Mouse (Mus musculus): ENCODE measurements around the gene Ndufs4.

Gene Ndufs4

DNA sequence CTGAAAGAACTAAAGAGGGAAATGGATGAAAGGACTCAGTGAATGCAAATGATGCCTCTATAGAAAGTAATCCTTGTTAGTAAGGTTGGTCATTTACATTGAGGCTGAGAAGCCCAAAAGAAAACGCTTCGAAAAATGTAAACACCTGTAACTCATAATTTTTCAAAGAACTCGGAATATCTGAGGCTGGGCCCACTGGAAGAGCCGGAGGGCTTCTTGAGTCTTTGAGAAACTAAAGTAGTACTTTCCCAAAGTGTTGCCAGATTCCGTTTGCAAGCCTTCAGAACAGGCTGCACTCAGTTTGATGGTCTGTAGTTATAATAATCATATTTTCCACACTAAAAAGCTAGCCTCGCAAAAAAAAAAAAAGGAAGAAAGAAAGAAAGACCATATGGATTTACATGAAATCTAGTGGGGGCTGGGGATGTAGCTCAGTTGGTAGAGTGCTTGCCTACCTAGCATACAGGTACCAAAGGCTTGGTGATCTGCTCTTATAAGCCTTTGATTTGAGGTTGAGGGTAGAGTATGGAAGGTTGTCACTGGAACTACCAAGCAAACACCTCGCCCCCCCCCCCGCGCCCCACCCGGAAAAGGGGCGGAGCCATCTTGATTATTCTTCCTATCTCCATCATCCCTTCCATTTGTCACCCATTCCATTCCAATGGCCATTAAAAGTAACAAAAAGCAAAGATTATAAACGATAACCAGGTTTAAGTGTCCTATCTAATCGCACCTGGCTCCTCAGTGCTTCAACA is at the start of gene Ndufs4:
Gene Ndufs4, minus strand, starts transcription at position 48 of the 755 bp plus-strand sequence.
- no peak for DNase-seq

GRCm38 (mm10) chr13:114432491-114432890 is 44.4 kb upstream of the Ndufs4 start:
- DNase-seq: no peak

- DNase-seq: no peak
Observed at GRCm38 (mm10) chr13:114425230-114425629, 37.2 kb upstream of the Ndufs4 start.

DNA sequence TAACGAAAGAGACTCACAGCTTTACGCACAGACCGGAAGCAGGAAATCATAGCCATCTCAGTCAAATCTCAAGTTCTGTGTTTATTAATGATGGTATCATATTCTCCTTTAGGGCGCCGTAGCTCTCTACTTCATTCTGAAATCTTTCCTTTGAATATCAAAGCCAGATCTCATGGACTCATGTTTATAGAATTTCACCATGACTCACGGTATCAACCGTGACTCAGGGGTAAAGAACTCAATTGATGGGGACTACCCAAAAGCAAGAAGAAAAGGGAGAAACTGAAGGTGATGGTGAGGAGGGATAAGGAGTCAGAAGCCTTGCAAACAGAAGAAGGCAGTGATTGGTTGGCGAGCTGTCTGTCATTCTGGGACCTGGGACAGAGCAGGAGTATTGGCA is 32.2 kb upstream of the Ndufs4 start:
- no peak for DNase-seq

DNA sequence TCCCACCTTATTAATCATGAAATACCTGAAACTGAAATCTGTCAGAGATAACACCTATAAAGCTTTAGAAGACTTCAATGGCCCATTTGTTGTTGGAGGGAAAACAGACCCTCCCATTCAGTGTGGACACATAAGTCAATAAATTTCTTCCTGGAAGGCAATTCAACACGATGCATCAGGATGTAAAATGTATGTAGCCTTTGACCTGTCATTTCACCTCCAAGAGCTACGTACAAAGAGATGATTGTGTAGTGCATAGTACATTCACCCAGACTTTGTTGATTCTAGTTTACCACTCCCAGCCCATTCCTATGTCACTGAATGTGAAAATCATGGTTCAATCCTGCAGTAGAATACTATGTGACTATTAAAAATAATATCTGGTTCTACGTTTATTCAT is 31.3 kb upstream of the Ndufs4 start:
- no peak for DNase-seq

DNA sequence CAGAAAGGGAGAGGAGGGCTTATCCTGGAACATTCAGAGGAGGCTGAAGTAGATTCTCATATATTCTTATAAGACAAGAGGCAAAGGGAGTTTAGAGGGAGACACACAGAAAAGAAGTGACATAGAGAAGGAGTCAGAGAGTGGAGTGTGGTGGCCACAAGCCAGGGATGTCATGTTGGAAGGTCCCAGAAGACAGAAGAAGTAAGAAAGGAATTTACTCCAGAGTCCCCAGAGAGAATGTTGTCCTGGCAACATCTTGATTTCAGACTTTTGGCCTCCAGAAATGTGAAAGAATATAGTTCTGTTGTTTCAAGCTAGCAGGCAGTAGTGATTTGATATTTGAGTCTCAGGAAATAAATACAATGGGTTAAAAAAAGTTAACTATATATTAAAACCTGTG is 24.3 kb upstream of the Ndufs4 start:
- DNase-seq: no peak

DNA sequence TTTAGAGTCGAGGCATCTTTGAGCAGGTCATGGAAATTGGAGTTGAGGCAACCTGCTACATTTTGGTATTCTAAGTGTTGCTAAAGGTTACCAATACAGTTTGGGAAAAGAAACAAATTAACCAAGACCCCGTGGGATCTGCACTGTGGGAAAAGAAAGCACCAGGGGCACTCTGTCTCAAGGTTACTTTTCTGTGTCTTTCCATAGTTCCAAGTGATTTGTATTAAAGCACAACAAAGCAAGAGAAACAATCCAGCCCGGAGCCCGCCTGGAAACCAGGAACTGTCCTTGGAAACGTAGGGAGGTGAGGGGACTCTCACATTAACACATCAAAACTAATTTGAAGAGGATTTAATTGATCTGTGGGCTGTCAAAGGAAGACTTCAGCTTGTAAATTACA is 18.8 kb upstream of the Ndufs4 start:
- DNase-seq: no peak

GRCm38 (mm10) chr13:114406424-114406823 is 18.4 kb upstream of the Ndufs4 start:
- DNase-seq: no peak

DNA sequence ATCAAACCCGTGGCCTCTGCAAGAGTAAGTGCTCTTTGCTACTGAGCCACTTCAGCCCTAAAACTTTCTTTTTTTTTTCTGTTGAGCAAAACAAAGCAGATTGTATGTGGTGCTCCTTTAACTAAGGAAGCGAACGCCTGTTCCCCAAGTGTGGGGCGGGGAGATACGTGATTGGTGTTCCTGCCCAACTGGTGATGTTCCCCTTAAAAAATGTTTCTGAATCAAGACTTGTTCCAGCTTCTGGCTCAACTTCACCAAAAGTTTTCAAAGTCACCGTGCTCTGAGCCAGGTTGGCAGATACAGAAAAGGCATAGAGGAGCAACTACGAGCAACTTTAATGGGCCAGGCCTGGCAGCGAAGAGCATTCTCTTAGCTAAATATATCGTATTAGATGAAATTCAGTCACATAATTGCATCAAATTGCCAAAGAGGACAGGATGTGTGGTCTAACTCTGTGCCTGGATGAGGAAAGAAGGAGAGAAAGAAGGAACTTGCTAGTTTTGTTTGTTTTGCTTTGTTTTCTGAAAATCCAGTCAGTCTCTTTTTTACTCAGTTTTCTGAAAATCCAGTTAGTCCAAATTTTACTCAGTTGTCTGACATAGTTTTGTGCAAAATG is 17.1 kb upstream of the Ndufs4 start:
- DNase-seq: no peak

- DNase-seq: no peak
Observed at GRCm38 (mm10) chr13:114398906-114399305, 10.8 kb upstream of the Ndufs4 start.

GRCm38 (mm10) chr13:114397281-114397680 is 9.2 kb upstream of the Ndufs4 start:
- DNase-seq: no peak

GRCm38 (mm10) chr13:114396863-114397262 is 8.8 kb upstream of the Ndufs4 start:
- no peak for DNase-seq

DNA sequence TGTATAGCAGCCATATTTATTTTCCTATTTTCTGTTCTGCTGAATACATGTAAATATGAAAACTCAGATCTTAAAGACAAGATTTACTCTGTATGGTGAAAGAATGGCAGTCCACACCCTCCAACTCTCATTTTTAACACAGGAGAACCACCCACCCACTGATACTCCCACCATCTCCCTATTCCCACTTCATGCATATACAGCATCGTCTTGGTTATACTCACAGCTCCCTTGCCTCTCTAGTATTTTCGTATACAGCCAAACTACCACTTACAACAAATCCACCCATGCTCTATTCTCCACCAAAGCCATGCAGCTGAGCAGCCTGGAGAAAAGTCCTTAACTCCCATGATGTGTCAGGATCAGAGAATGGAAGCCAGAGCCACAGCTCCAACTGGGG is 6.7 kb upstream of the Ndufs4 start:
- no peak for DNase-seq

DNA sequence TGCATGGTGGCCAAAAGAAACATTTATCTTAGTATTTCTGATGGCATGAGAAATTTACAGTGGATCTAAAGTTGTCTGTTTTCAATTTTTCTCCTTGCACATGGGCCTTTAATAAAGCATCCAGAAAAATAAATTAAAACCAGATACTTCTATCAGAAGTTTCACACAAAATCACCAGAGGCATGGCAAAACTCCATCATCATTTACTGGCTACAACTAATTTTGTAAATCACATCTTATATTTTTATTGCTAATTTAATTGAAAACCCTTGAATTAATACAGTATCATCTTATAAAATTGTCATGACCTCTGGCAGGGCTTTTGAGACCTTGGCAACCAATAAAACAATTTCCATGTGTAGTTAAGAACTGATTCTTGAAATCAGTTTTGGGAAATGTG is 4.4 kb upstream of the Ndufs4 start:
- no peak for DNase-seq

DNA sequence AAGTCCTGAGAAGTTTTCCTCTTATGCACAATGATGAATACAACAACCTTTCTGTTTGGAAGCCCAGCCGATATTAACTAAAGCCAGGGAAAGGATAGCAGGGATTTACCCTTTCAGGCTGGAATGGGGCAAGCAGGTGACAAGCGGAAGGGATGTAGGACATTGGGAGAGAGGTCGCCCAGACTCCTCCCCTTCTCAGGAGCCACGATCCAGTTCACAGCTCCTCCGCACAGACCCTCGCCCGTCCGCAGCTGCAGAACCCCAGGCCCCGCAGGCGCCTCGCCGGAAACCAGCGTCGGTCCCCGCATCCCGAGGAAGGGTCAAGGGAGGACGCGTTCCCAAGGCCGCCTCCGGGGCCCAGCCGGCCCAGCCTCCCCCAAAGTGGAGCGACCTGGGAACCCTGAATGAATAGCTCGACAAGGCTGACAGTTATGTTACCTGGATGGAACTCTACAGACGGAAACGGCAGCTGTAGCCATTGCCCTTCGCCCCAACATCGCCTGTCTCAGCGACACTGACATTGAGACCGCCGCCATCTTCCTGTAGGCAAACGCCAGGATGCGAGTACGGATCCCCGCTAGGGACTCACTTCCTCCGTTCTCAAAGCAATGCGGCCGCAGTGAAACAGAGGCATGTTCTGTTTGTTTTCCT is 412 bp downstream of the Ndufs4 start:
- peak; percentile 94 for DNase-seq

GRCm38 (mm10) chr13:114387074-114387487 is 977 bp downstream of the Ndufs4 start:
- no peak for DNase-seq

DNA sequence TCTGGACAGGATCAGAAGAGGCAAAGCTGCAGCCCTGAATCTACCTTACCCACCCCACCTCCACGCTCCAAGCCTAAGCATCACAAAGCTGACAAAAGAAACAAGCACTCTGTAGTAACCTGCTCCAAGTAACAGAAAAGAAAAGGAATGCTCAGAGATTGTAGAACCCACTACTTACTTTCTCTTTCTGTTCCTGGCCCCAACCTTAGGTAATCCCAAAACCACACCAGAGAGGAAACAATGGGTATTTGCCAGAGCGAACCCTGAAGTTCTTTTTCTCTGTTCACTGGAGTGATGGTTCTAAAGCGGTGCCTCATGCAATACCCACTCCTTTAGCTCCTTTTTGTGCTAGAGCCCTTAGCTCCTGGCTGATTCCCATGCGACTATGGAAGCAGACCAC is 11.5 kb downstream of the Ndufs4 start:
- no peak for DNase-seq

GRCm38 (mm10) chr13:114362086-114362485 is 26.0 kb downstream of the Ndufs4 start:
- DNase-seq: no peak

DNA sequence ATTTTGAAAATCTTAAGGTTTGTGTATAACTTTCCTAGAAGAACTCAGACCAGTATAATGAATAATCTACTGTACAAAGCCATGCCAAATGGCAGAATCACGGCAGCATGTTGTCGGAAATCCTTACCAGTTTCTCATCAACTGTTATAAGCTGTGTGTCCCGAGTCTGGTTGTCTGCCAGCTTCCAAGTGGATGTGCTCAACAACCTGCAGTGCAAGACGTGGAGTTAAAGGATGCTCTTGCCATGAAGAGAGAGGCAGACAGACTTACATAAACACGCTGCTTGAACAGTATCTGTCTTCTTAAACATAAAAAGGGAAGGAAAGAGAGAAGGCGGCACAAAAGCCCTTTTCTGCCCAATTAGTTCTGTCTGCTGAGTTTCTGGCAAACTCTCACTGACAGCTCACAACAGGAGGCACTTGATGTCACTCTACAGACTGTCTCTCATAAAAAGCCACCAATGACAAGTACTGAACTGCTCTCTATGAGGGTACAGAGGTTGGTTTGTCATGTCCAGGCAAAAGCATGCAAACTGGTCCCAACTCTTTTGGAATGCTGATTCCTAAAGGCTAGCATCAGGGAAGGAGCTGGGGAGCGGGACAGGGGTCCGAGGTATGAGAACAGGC is 36.6 kb downstream of the Ndufs4 start:
- peak; percentile 62 for DNase-seq

GRCm38 (mm10) chr13:114344979-114345712 is 42.9 kb downstream of the Ndufs4 start:
- DNase-seq: no peak

DNA sequence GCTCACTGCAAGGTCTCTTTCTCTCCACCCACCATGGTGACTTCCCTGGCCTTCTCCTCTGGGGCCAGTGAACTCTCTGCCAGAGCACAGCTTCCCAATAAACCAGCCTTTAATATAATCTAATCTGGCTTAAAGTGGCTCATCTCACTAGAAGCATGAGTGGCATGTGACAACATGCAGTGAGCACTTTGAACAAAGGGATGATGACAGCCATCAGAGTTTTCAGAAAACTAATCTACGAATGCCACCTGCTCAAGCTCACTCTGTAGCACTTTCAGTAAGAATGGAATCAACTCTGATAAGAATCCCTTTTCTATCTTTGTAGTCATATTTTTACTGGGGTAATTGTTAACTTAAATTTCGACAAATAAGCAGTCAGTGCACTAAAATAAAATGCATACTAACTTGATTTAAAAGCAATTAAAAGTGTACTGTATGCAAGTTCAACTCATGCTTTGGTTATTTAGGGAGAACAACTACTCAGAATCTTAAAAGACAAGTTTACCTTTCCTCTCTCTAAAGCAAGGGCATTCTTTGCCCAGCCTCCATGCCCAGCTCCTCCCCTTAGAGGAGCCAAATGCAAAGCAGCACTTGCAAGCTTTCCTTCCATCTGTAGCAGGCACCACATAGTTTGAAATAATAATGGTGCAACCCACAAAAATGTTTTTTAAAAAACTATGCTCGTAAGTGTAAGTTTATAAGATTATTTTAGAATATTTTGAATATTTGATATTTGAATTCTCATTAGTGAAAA is 43.7 kb downstream of the Ndufs4 start:
- DNase-seq: no peak

GRCm38 (mm10) chr13:114343001-114343400 is 45.1 kb downstream of the Ndufs4 start:
- no peak for DNase-seq

Measured in cerebellum, adult 9-10 months (tissue).